Mouse (Mus musculus) limb, embryonic 12.5 days (tissue): ENCODE data around the gene Slc25a22. TPM values are rescaled to one million over a fixed set of nuclear protein-coding genes. Genes with fewer than 3 reads are reported as not detected.

Source experiments
- ATAC-seq: fragments of 200-750 bp; cut with Nextera tagmentation; 2 replicates; pipeline ENCODE4 v1.8.0; 2017; ENCODE audit warnings: low read depth, moderate TSS enrichment; ENCODE audit not compliant: insufficient number of reproducible peaks, insufficient read depth, low FRiP score, low TSS enrichment
- H3K27ac ChIP-seq: fragments of 300-500 bp; sonication (generic); 2 replicates; pipeline ENCODE4 v1.5.1; 2016; ENCODE audit warnings: mild to moderate bottlenecking, moderate library complexity
- H3K27me3 ChIP-seq: fragments of 300-500 bp; sonication (generic); 2 replicates; pipeline ENCODE4 v1.6.1; 2016; ENCODE audit warnings: mild to moderate bottlenecking, moderate library complexity
- H3K36me3 ChIP-seq: fragments of 300-500 bp; sonication (generic); 2 replicates; pipeline ENCODE4 v1.6.1; 2016; ENCODE audit warnings: mild to moderate bottlenecking, moderate library complexity
- H3K4me1 ChIP-seq: fragments of 300-500 bp; sonication (generic); replicated peaks from 2 replicates; pipeline ENCODE4 v1.6.1; 2016
- H3K4me2 ChIP-seq: fragments of 300-500 bp; sonication (generic); 2 replicates; pipeline ENCODE4 v1.6.1; 2016; ENCODE audit warnings: mild to moderate bottlenecking, moderate library complexity
- H3K4me3 ChIP-seq: fragments of 300-500 bp; sonication (generic); replicated peaks from 2 replicates; pipeline ENCODE4 v1.5.1; 2016; ENCODE audit warnings: mild to moderate bottlenecking
- H3K9ac ChIP-seq: fragments of 300-500 bp; sonication (generic); replicated peaks from 2 replicates; pipeline ENCODE4 v1.6.1; 2016; ENCODE audit warnings: mild to moderate bottlenecking, moderate library complexity
- H3K9me3 ChIP-seq: fragments of 300-500 bp; sonication (generic); 2 replicates; pipeline ENCODE4 v1.6.1; 2016; ENCODE audit warnings: mild to moderate bottlenecking, moderate library complexity
- WGBS: fragments of 180-500 bp; shearing (Covaris S2); methylation state at CpG from one replicate; pipeline ENCODE4 v1.1.7; 2016; 5-methylcytosine and 5-hydroxymethylcytosine counted together
- polyA plus RNA-seq: library from polyadenylated mRNA; unstranded; fragments of >200 nt; fragmentation: Nextera tagmentation; extraction: Ambion mirVana; gene quantifications from 2 replicates; pipeline ENCODE4 v1.2.1, GENCODE M21; 2016

Slc25a22 gene
- polyA plus RNA-seq, 1 experiment from 2014 or later: 38.3 TPM

GRCm38 (mm10) chr7:141381068-141381835, 56.4 kb downstream of the Slc25a22 start:
- ATAC-seq: no peak
- Histone ChIP-seq H3K27me3 (no peaks in the 10 kb centered on the region), H3K9me3 (no peaks in the 10 kb centered on the region), H3K27ac (no peak overlapping the region), H3K4me2 (no peak overlapping the region), H3K4me1 (no peaks in the 10 kb centered on the region), H3K4me3 (no peak overlapping the region), H3K9ac (no peak overlapping the region), H3K36me3 (no peaks in the 10 kb centered on the region)
- 80% methylated on average over 4 of the region's 4 CpGs for WGBS

Other genes with a start within 250 kb of the Slc25a22 start
- 95.3 and 98.1 TPM in 2 replicates for gene Hras, start 243.9 kb downstream of the Slc25a22 start, polyA plus RNA-seq
- gene Lrrc56, start 243.7 kb downstream of the Slc25a22 start, polyA plus RNA-seq: 17.0 and 19.0 TPM in 2 replicates
- gene Lmntd2, start 223.8 kb downstream of the Slc25a22 start, polyA plus RNA-seq: 4.2 and 5.2 TPM in 2 replicates
- 39.1 and 43.7 TPM in 2 replicates for gene Rassf7, start 222.0 kb downstream of the Slc25a22 start, polyA plus RNA-seq
- gene Phrf1, start 209.1 kb downstream of the Slc25a22 start, polyA plus RNA-seq: 95.8 and 102 TPM in 2 replicates
- gene Irf7, start 171.4 kb downstream of the Slc25a22 start, polyA plus RNA-seq: 0.51 and 1.0 TPM in 2 replicates
- not detected in 2 replicates for gene Cdhr5, start 161.1 kb downstream of the Slc25a22 start, polyA plus RNA-seq
- gene Sct, start 158.8 kb downstream of the Slc25a22 start, polyA plus RNA-seq: 10.5 and 11.4 TPM in 2 replicates
- 1.6 TPM in 2 replicates for gene Drd4, start 145.9 kb downstream of the Slc25a22 start, polyA plus RNA-seq
- 61.8 and 66.5 TPM in 2 replicates for gene Deaf1, start 110.2 kb downstream of the Slc25a22 start, polyA plus RNA-seq
- 50.7 and 52.0 TPM in 2 replicates for gene Tmem80, start 110.2 kb downstream of the Slc25a22 start, polyA plus RNA-seq
- 5.1 and 6.3 TPM in 2 replicates for gene Eps8l2, start 99.0 kb downstream of the Slc25a22 start, polyA plus RNA-seq
- gene Taldo1, start 45.7 kb downstream of the Slc25a22 start, polyA plus RNA-seq: 299 and 318 TPM in 2 replicates
- gene Gatd1, start 23.8 kb downstream of the Slc25a22 start, polyA plus RNA-seq: 60.6 and 63.8 TPM in 2 replicates
- 5.6 and 6.3 TPM in 2 replicates for gene Cend1, start 8.4 kb downstream of the Slc25a22 start, polyA plus RNA-seq
- 16.4 and 19.2 TPM in 2 replicates for gene Pidd1, start 6.1 kb upstream of the Slc25a22 start, polyA plus RNA-seq
- 1,204 and 1,293 TPM in 2 replicates for gene Rplp2, start 9.5 kb upstream of the Slc25a22 start, polyA plus RNA-seq
- gene Pnpla2, start 17.3 kb upstream of the Slc25a22 start, polyA plus RNA-seq: 13.7 and 14.9 TPM in 2 replicates
- 7.7 and 9.8 TPM in 2 replicates for gene Cracr2b, start 23.2 kb upstream of the Slc25a22 start, polyA plus RNA-seq
- 11.3 and 13.5 TPM in 2 replicates for gene Cd151, start 29.5 kb upstream of the Slc25a22 start, polyA plus RNA-seq
- gene Polr2l, start 37.2 kb upstream of the Slc25a22 start, polyA plus RNA-seq: 65.7 and 67.3 TPM in 2 replicates
- gene Tspan4, start 37.3 kb upstream of the Slc25a22 start, polyA plus RNA-seq: 24.8 and 33.0 TPM in 2 replicates
- gene Chid1, start 102.0 kb upstream of the Slc25a22 start, polyA plus RNA-seq: 27.5 and 28.0 TPM in 2 replicates
- 93.3 and 94.1 TPM in 2 replicates for gene Ap2a2, start 124.3 kb upstream of the Slc25a22 start, polyA plus RNA-seq
- 0.18 TPM in 2 replicates for gene Muc6, start 217.4 kb upstream of the Slc25a22 start, polyA plus RNA-seq